Mouse (Mus musculus): ENCODE data around the gene Gzmb.
"Not testable (repeated sequence)": the region's sequence is repeated elsewhere in the genome, so short reads cannot be mapped to it uniquely, and the experiment has no call there.

Gene Gzmb

GRCm38 (mm10) chr14:56262153-56262552, at the start of gene Gzmb:
Gene Gzmb, minus strand, starts transcription at chr14:56262260.
- DNase-seq: no peak

GRCm38 (mm10) chr14:56311801-56312200, 49.7 kb upstream of the Gzmb start:
- not testable (repeated sequence) for DNase-seq

DNA sequence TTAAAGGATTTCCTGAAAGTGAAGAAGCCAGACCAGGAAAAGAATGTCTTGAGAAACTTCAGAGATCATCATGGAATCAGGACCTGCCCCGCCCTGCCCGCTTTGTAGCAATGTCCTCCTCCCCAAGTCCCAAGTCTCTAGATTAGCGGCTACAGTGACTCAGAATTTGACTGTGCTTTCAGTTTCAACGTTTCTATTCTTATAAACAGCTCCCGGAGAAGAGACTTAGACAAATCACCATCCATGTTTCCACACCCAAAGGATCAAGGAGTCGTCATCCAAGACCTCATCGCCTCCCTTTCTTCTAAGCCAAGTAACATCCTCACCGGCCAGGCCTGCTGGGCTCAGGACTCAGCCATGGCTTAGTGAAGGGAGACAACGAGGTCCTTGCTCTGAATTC, 48.2 kb upstream of the Gzmb start:
- DNase-seq: no peak

- DNase-seq: no peak
These were observed 42.1 kb upstream of the Gzmb start for GRCm38 (mm10) chr14:56304149-56304548.

DNA sequence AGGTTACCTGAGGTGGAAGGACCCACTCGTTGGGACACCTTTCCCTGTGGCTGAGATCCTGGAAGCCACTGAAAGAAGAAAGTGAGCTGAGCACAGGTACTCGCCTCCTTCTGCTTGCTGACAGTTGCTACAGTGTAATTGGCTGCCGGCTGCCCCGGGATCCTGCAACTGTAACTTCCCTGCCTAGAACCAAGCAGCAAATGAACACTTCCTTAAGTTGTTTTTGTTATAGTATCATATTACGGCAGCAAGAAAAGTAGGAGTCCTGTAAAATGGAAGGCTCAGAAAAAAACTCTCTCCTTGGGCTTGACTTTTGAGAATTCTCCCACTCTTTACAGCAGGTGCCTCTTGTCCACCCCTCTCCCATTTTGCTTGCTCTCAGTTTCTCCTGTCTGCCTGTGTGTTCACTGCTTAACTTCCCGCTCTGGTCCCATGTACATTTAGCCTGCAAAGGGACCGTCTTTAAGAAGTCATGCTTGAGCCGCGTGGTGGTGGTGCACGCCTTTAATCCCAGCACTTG, 41.5 kb upstream of the Gzmb start:
- DNase-seq: no peak

DNA sequence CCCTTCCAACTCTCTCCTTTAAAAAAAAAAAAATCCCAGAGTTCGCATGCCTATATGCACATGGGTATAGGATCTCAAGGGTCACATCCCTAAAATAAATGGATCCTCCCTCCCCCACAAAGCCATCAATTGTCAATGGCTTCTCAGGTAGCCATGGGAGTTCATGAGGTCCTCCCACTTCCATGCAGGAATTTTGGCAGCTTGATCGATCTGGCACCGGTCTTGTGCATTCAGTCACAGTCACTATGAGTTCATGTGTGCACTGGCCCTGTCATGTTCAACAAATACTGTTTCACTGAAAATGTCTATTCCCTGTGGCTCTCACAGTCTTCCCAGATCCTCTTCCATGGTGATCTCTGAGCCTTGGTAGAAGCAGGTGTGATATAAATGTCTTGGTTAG, 40.0 kb upstream of the Gzmb start:
- DNase-seq: no peak

GRCm38 (mm10) chr14:56296786-56297185, 34.7 kb upstream of the Gzmb start:
- DNase-seq: no peak

- DNase-seq: no peak
These were observed 34.0 kb upstream of the Gzmb start for GRCm38 (mm10) chr14:56296106-56296505.

- no peak for DNase-seq
These were observed 31.1 kb upstream of the Gzmb start for GRCm38 (mm10) chr14:56293146-56293545.

GRCm38 (mm10) chr14:56288651-56289050, 26.6 kb upstream of the Gzmb start:
- DNase-seq: no peak

DNA sequence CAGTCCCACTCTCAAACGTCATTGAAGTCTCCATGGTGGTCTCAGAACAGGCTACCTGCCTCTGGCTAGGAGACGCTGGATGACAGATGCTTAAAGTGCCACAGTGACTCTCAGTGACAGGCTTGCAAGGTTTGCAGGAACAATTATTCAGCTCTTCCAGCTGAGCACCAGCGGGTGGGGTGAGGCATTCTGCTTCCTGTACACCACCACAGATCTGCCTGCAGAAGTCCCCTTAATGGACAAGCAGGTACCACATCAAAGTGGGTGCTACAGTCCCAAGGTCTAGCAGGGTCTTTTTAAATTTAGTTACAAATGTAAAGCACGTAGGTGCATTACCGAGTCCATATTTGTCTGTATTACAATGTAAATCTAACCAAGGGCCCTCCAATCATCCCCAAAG, 25.7 kb upstream of the Gzmb start:
- no peak for DNase-seq

GRCm38 (mm10) chr14:56284356-56285325, 22.6 kb upstream of the Gzmb start:
- DNase-seq: no peak

GRCm38 (mm10) chr14:56283816-56284215, 21.8 kb upstream of the Gzmb start:
- no peak for DNase-seq

DNA sequence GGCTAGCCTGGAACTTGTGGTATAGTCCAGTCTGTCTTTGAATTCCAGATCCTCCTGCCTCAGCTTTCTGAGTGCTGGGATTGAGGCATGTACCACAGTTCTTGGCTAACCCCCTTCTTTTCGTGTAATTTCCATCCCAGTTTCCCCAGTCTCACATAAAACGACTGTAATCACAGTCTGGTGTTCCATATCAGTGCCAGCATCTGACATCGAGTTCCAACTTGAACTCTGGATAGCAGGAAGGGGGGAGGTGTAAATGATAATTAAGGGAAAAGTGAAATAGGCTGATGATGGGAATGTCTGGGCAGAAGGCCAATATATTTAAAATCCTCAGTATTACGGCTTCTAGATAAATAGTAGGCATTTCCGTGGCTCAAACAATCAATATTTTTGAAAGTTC, 19.0 kb upstream of the Gzmb start:
- DNase-seq: no peak

DNA sequence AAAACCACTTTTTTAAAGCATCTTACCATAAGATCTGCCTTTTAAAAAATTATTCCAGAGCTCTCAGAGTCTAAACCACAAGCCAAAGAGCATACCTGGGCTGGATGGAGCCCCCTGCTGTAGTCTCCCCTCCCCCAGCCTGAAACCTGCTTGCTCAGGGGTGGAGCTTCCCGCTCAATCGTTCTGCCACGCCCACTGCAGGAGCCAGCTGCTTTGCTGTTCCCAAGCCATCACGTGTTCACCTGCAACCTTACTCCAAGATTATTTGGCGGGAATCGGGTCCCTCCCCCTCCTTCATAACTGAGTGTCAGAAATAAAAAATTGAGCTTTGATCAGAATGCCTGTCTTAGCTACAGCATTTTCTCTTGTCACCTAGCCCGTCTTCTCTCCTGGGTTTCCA, 16.6 kb upstream of the Gzmb start:
- DNase-seq: not testable (repeated sequence)

GRCm38 (mm10) chr14:56276096-56276495, 14.0 kb upstream of the Gzmb start:
- DNase-seq: not testable (repeated sequence)

DNA sequence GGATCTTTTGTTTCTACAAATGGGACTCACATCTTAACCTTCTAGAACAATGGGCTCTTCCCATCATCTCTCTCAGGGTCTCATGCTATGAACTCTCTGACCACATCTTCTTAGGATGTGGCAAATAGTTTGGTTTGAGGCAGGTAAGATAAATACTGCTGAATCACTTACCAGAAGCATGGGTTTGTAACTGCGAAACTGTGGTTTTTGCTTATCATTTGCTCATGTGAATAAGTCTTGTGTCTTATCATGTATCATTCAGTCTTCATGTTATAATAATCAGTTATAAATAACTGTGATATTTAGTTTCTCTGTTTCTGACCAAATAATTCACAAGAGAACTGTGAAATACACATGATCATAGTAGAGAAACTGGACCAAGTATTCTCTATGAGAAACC, 4.0 kb upstream of the Gzmb start:
- DNase-seq: no peak

- DNase-seq: no peak
These were observed 21.7 kb downstream of the Gzmb start for GRCm38 (mm10) chr14:56240409-56240808.

GRCm38 (mm10) chr14:56234556-56234955, 27.5 kb downstream of the Gzmb start, which contains the start of gene Gzmc:
Gene Gzmc, minus strand, starts transcription at chr14:56234656.
- no peak for DNase-seq

GRCm38 (mm10) chr14:56211317-56211716, 50.7 kb downstream of the Gzmb start, which contains the start of gene Gzmf:
Gene Gzmf, minus strand, starts transcription at chr14:56211417.
- no peak for DNase-seq
